Mouse (Mus musculus) hindbrain, embryonic 13.5 days (tissue): Measurements from ENCODE around the gene 3110082I17Rik. TPM values are rescaled to one million over a fixed set of nuclear protein-coding genes. Genes with fewer than 3 reads are reported as not detected.

Source experiments
- ATAC-seq: fragments of 200-750 bp; cut with Nextera tagmentation; 2 replicates; pipeline ENCODE4 v1.8.0; 2017; ENCODE audit warnings: moderate TSS enrichment; ENCODE audit not compliant: low FRiP score
- H3K27ac ChIP-seq: fragments of 300-500 bp; sonication (generic); 2 replicates; pipeline ENCODE4 v1.5.1; 2015; ENCODE audit warnings: inconsistent platforms, mild to moderate bottlenecking, moderate library complexity
- H3K27me3 ChIP-seq: fragments of 300-500 bp; sonication (generic); 2 replicates; pipeline ENCODE4 v1.6.1; 2015; ENCODE audit warnings: mild to moderate bottlenecking, inconsistent platforms
- H3K36me3 ChIP-seq: fragments of 300-500 bp; sonication (generic); 2 replicates; pipeline ENCODE4 v1.6.1; 2015; ENCODE audit warnings: mild to moderate bottlenecking, inconsistent platforms
- H3K4me1 ChIP-seq: fragments of 300-500 bp; sonication (generic); replicated peaks from 2 replicates; pipeline ENCODE4 v1.6.1; 2015; ENCODE audit warnings: inconsistent platforms
- H3K4me2 ChIP-seq: fragments of 300-500 bp; sonication (generic); 2 replicates; pipeline ENCODE4 v1.6.1; 2015; ENCODE audit warnings: inconsistent platforms, mild to moderate bottlenecking, moderate library complexity
- H3K4me3 ChIP-seq: fragments of 300-500 bp; sonication (generic); 2 replicates; pipeline ENCODE4 v1.5.1; 2015; ENCODE audit warnings: mild to moderate bottlenecking, inconsistent platforms
- H3K9ac ChIP-seq: fragments of 300-500 bp; sonication (generic); 2 replicates; pipeline ENCODE4 v1.6.1; 2015; ENCODE audit warnings: mild to moderate bottlenecking, inconsistent platforms
- H3K9me3 ChIP-seq: fragments of 300-500 bp; sonication (generic); 2 replicates; pipeline ENCODE4 v1.6.1; 2016; ENCODE audit warnings: inconsistent platforms
- WGBS: fragments of 180-500 bp; shearing (Covaris S2); methylation state at CpG from one replicate; pipeline ENCODE4 v1.1.7; 2015; 5-methylcytosine and 5-hydroxymethylcytosine counted together
- polyA plus RNA-seq: library from polyadenylated mRNA; unstranded; fragments of >200 nt; fragmentation: Nextera tagmentation; extraction: Ambion mirVana; gene quantifications from 2 replicates; pipeline ENCODE4 v1.2.1, GENCODE M21; 2015

3110082I17Rik gene
- 16.2 and 16.9 TPM in 2 replicates for polyA plus RNA-seq

DNA sequence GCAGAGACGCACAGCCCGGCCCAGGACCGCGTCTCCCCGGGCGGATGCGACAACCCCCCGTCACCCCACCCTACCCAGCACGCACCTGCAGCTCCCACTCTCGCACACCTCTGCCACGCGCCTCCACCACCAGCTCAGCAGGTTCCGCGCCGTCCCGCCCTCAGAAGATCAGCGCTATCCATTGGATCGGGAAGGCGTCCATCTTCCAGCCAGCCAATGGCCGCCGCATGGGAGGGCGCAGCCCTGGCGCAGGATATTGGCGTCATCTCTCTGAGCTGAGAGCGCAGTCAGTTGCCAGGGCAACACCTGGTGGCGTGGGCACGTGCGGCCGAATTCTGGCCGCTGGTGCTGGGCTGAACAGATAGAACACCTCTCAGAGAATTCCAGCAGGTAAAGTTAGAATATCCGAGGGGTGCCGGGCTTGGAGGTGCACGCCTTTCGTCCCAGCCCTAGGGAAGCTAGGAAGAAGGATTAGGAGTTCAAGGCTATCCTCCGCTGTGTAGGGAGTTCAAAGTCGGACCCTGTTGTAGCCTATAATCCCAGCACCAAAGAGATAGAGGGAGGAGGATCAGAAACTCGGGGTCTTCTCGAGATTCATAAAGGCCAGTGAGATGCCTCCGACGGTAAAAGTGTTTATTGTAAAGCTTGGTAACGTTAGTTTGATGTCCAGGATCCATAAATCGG lies at the start of gene 3110082I17Rik:
Gene 3110082I17Rik (minus strand): TSS at position 144 of the 684 bp plus-strand sequence.
- peak within 1 kb of the TSS; percentile 64 for H3K4me3 ChIP-seq
- peak within 1 kb of the TSS; percentile 76 for H3K4me2 ChIP-seq
- peaks cover 19% of the 10 kb centered on the region for H3K4me1 ChIP-seq
- no peaks in the 10 kb centered on the region for H3K36me3 ChIP-seq
- 0 out of 2 replicates have a peak, but pooled peaks cover 10% of the 10 kb centered on the region for H3K27me3 ChIP-seq
- no peak within 1 kb of the TSS for H3K27ac ChIP-seq
- 3% methylated on average over 42 of the region's 42 CpGs for WGBS
- no peaks in the 10 kb centered on the region for H3K9me3 ChIP-seq
- H3K9ac ChIP-seq: peak within 1 kb of the TSS; percentile 76
- ATAC-seq: peak; percentile 99

- ATAC-seq: no peak
- peaks cover 64% of the 10 kb centered on the region for H3K27me3 ChIP-seq
- 18% methylated on average over 5 of the region's 5 CpGs for WGBS
- H3K4me3 ChIP-seq: no peak overlapping the region
- H3K27ac ChIP-seq: no peak overlapping the region
- H3K9ac ChIP-seq: no peak overlapping the region
- no peak overlapping the region for H3K4me2 ChIP-seq
- no peaks in the 10 kb centered on the region for H3K4me1 ChIP-seq
- H3K36me3 ChIP-seq: no peaks in the 10 kb centered on the region
- H3K9me3 ChIP-seq: no peaks in the 10 kb centered on the region
Measured at GRCm38 (mm10) chr5:139506207-139506606, 45.9 kb upstream of the 3110082I17Rik start.

DNA sequence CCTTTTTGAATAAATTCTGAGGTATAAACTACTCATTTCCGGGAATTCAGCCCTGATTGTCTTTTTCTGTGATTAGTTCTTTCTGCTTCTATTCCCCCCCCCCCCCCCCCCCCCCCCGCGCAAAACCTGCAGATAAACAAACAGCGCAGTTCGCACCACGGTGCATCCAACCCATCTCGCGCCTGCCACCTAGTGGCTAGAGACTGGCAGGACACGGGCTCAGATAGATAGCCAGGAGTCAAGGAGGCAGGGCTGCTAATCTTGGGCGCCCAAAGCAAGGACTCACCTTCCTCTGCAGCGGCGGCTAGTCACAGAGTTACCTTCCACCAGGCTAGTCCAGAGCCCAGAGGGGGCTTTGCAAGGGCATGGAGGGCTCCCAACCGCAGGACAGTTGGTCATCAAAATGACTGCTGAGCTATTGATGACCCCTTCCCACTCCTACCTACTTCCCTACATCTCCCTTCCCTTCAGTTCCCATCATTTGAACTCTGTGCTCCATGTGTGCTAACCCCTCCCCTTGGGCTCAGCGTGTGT lies 44.8 kb upstream of the 3110082I17Rik start:
- ATAC-seq: no peak
- H3K4me3 ChIP-seq: no peak overlapping the region
- H3K9me3 ChIP-seq: no peaks in the 10 kb centered on the region
- no peaks in the 10 kb centered on the region for H3K4me1 ChIP-seq
- no peak overlapping the region for H3K27ac ChIP-seq
- no peak overlapping the region for H3K4me2 ChIP-seq
- H3K27me3 ChIP-seq: peaks cover 53% of the 10 kb centered on the region
- no peak overlapping the region for H3K9ac ChIP-seq
- WGBS: 9% methylated on average over 12 of the region's 14 CpGs
- H3K36me3 ChIP-seq: no peaks in the 10 kb centered on the region

DNA sequence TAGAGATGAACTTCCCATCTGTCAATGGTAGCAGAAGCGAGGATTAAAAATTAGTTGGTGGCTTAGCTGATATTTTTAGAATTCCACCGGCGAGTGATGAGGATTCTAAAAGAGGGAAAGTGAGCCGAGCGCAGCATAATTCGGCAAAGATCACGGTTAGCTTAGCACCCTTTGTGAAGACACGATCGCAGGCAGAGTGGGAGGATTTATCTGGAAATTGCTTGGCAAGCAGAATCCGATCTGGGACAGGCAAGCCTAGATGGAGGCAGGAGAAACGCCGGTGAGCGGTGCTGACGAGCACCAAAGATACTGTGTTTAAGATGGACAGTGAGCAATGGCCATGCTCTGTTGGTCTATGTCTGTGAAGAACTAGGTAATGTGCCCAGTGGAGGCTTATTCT lies 42.0 kb upstream of the 3110082I17Rik start:
- peaks cover 39% of the 10 kb centered on the region for H3K27me3 ChIP-seq
- H3K36me3 ChIP-seq: no peaks in the 10 kb centered on the region
- H3K4me2 ChIP-seq: no peak overlapping the region
- H3K9me3 ChIP-seq: no peaks in the 10 kb centered on the region
- 86% methylated on average over 14 of the region's 14 CpGs for WGBS
- no peak overlapping the region for H3K4me3 ChIP-seq
- H3K4me1 ChIP-seq: no peaks in the 10 kb centered on the region
- H3K9ac ChIP-seq: no peak overlapping the region
- ATAC-seq: no peak
- no peak overlapping the region for H3K27ac ChIP-seq

GRCm38 (mm10) chr5:139498791-139499190 lies 38.5 kb upstream of the 3110082I17Rik start:
- Histone ChIP-seq H3K4me1 (peaks cover 3% of the 10 kb centered on the region), H3K4me3 (no peak overlapping the region), H3K27ac (no peak overlapping the region), H3K9ac (no peak overlapping the region), H3K9me3 (no peaks in the 10 kb centered on the region), H3K36me3 (no peaks in the 10 kb centered on the region), H3K27me3 (peaks cover 24% of the 10 kb centered on the region), H3K4me2 (no peak overlapping the region)
- no peak for ATAC-seq
- 60% methylated on average over 5 of the region's 5 CpGs for WGBS

DNA sequence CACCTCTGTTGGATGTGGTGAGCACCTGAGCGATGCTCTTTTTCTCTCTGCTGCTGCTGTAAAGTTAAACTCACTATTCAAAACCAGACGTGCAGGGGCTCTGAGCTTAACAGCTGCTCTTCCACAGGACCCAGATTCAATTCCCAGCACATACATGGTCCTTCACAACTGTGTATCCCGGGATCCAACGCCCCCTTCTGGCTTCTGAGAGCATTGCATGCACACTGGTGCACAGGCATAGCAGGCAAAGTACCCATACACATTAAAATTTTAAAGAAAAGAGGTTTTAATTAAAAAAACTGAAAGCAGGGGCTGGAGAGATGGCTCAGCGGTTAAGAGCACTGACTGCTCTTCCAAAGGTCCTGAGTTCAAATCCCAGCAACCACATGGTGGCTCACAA lies 36.6 kb upstream of the 3110082I17Rik start:
- Histone ChIP-seq H3K36me3 (no peaks in the 10 kb centered on the region), H3K27me3 (peaks cover 19% of the 10 kb centered on the region; the same call in 1 of the 2 replicates), H3K27ac (no peak overlapping the region), H3K4me1 (peaks cover 3% of the 10 kb centered on the region), H3K4me2 (no peak overlapping the region), H3K9ac (no peak overlapping the region), H3K9me3 (no peaks in the 10 kb centered on the region), H3K4me3 (no peak overlapping the region)
- no peak for ATAC-seq
- WGBS: 55% methylated on average over 5 of the region's 5 CpGs

DNA sequence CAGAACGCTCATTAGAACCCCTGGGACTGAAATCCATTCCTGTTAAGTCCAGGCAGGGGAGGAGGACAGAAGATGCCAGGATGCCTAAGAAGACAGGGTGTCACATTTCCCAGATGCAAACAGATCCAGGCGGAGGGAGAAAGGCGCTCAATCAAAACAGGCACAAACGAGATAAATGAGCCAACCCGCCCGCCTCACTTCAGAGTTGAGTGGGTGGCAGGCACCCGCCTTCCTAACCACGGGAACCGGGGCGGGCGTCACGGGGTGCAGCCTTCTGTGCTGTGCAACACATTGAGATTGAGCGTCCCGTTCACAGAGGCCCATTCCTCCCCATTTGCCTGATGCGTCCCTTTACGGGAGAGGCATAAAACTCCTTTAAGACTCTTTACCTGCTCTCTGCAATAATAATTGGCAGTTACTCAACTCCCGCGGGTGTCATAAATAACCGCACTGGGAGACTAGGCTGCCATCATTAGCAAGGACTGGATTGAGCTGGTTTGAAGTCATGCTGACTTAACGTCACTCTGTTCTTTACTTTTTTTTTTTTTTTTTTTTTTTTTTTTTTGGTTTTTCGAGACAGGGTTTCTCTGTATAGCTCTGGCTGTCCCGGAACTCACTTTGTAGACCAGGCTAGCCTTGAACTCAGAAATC lies 34.8 kb upstream of the 3110082I17Rik start:
- 56% methylated on average over 22 of the region's 22 CpGs for WGBS
- no peaks in the 10 kb centered on the region for H3K9me3 ChIP-seq
- H3K36me3 ChIP-seq: no peaks in the 10 kb centered on the region
- no peak overlapping the region for H3K4me2 ChIP-seq
- ATAC-seq: no peak
- H3K4me3 ChIP-seq: no peak overlapping the region
- H3K4me1 ChIP-seq: peaks cover 6% of the 10 kb centered on the region
- H3K9ac ChIP-seq: no peak overlapping the region
- no peak overlapping the region for H3K27ac ChIP-seq
- peaks cover 15% of the 10 kb centered on the region; the same call in 1 of the 2 replicates for H3K27me3 ChIP-seq

- Histone ChIP-seq H3K36me3 (no peaks in the 10 kb centered on the region), H3K4me1 (peaks cover 11% of the 10 kb centered on the region), H3K9me3 (no peaks in the 10 kb centered on the region), H3K9ac (no peak overlapping the region), H3K27me3 (peaks cover 15% of the 10 kb centered on the region; the same call in 1 of the 2 replicates), H3K27ac (no peak overlapping the region), H3K4me3 (no peak overlapping the region), H3K4me2 (no peak overlapping the region)
- ATAC-seq: no peak
- 54% methylated on average over 5 of the region's 5 CpGs for WGBS
Measured at GRCm38 (mm10) chr5:139493690-139494089, 33.4 kb upstream of the 3110082I17Rik start.

DNA sequence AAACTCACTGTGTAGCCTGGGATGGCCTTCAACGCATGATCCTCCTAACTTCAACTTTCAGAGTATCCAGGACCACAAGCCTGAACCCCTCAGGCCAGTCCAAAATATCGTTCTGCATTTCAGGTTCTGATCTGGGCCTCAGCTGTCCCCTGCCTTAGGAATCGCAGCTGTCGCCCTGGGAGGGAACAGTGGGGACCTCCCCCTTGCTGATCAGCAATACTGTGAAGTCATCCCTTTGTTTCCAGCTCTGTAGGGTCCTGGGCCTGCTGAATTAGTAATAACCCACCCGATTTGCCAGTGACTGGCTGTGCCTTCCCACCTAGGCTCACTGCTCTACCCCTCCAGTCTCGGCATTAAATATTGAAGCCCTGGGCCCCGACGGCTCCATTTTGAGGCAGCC lies 31.0 kb upstream of the 3110082I17Rik start:
- Histone ChIP-seq H3K4me3 (no peak overlapping the region), H3K9me3 (peaks cover 6% of the 10 kb centered on the region), H3K27me3 (peaks cover 8% of the 10 kb centered on the region; the same call in 1 of the 2 replicates), H3K36me3 (no peaks in the 10 kb centered on the region), H3K27ac (peak overlapping the region; percentile 52; the same call in 1 of the 2 replicates), H3K4me1 (peaks cover 11% of the 10 kb centered on the region), H3K4me2 (no peak overlapping the region), H3K9ac (no peak overlapping the region)
- 41% methylated on average over 8 of the region's 8 CpGs for WGBS
- no peak for ATAC-seq

DNA sequence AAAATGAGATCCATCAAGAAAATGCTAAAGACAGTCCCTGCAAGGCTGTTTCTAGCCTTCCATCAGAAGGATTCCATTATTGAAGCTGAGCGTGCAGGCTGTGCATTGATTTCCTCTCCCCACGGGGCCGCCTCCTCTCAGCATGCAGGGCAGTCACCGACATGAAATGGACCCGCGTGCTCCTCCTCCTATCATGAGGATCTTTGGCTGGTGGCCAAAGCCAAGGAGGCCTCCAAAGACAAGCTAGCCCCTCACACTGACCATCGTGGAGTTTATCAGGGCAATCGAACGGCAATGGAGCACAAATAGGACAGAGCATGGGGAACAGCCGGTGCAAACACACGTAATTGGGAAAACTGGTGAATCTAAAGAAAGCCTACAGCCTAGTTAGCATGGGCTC lies 29.8 kb upstream of the 3110082I17Rik start:
- H3K9ac ChIP-seq: no peak overlapping the region
- no peak for ATAC-seq

DNA sequence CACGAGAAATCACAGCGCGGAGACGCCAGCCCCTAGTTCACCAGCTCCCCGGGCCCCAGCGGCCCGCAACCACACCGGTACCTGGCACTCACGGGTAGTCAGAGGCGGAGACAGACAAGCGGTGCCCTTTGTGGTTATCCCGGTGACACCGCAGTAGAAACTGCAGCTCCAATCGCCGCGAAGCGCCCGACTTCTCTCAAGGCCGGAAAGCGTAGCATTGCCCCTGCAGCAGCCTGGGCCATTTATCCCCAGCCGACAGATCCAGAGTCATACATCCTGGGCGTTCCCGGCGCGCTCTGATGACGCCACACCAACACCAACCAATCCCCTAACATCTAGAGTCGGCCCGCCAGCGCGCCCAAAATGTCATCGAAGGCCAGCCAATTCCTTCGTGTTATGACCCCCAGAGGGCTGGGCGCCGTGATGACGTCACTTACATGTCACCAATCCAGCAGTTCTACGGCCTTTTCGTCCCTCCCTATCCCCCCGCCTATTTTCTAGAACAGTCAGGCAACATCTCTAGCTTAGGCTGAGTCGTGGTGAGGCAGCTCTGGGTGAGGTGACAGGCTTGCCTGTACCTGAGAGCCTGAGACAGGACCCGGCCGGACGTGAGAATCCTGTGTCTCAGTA lies 24.0 kb upstream of the 3110082I17Rik start, which contains the start of gene Zfand2a:
Gene Zfand2a (minus strand): TSS at position 365 of the 630 bp plus-strand sequence.
- H3K9me3 ChIP-seq: peaks cover 10% of the 10 kb centered on the region
- WGBS: under 1% methylated on average over 42 of the region's 42 CpGs
- H3K4me3 ChIP-seq: peak within 1 kb of the TSS; percentile 89
- peaks cover 29% of the 10 kb centered on the region for H3K36me3 ChIP-seq
- H3K27me3 ChIP-seq: no peaks in the 10 kb centered on the region
- peak; percentile 98 for ATAC-seq
- H3K4me1 ChIP-seq: peaks cover 17% of the 10 kb centered on the region
- H3K9ac ChIP-seq: peak within 1 kb of the TSS; percentile 90
- H3K4me2 ChIP-seq: peak within 1 kb of the TSS; percentile 84
- peak within 1 kb of the TSS; percentile 89 for H3K27ac ChIP-seq

More for the DNA sequence above, 29.8 kb upstream of the 3110082I17Rik start:
- H3K36me3 ChIP-seq: no peaks in the 10 kb centered on the region
- peaks cover 10% of the 10 kb centered on the region for H3K4me1 ChIP-seq
- WGBS: 58% methylated on average over 11 of the region's 11 CpGs
- no peak overlapping the region for H3K4me3 ChIP-seq
- H3K27me3 ChIP-seq: 0 out of 2 replicates have a peak, but pooled peaks cover 8% of the 10 kb centered on the region
- H3K9me3 ChIP-seq: peaks cover 10% of the 10 kb centered on the region
- H3K4me2 ChIP-seq: no peak overlapping the region
- H3K27ac ChIP-seq: peak overlapping the region; percentile 13; the same call in 1 of the 2 replicates
